Mouse (Mus musculus): ENCODE measurements at regions not wholly inside any gene's neighbourhood (a gene's known extent, or its start where the extent isn't known, plus 50 kb on each side); places are given as distances from the start of the nearest gene placed in this dataset.

GRCm38 (mm10) chr13:3750756-3751155 is 53.4 kb downstream of the Calml3 start:
- no peak for TF ChIP-seq POLR2A (IDR thresholded peaks at IDR 0.05; ENCODE audit: borderline replicate concordance, extremely low read depth, insufficient read depth, insufficient read length, poor library complexity, severe bottlenecking)
- TF ChIP-seq CTCF (IDR thresholded peaks at IDR 0.05; ENCODE audit: borderline replicate concordance, extremely low read depth, insufficient read depth, insufficient read length) = no peak
